Comparison of ENCODE assay signal across 20 mouse cellular contexts in genomic region chr13:26272850-26273249, GRCm38 (mm10).
"Had no signal": no experiment of that assay in that cellular context is flagged by ENCODE, and none has a peak within 500 bp of the region (broad histone marks: within the 10 kb centered on the region; RNA-seq: fewer than 3 reads in every experiment).

No protein-coding gene starts in this region.

- H3K27me3 ChIP-seq: liver, embryonic 13.5 days; liver, embryonic 15.5 days; lung, embryonic 15.5 days; megakaryocyte, embryonic 14.5 days; midbrain, embryonic 13.5 days; midbrain, embryonic 15.5 days; neural tube, embryonic 12.5 days had no signal

- H3K4me2 ChIP-seq: liver, embryonic 13.5 days; liver, embryonic 15.5 days; lung, embryonic 15.5 days; midbrain, embryonic 11.5 days; midbrain, embryonic 13.5 days; midbrain, embryonic 15.5 days; neural tube, embryonic 12.5 days had no signal

- H3K36me3 ChIP-seq: liver, embryonic 13.5 days; liver, embryonic 15.5 days; lung, embryonic 15.5 days; midbrain, embryonic 13.5 days; midbrain, embryonic 15.5 days; neural tube, embryonic 12.5 days had no signal

- H3K27ac ChIP-seq: liver, embryonic 13.5 days; liver, embryonic 15.5 days; lung, embryonic 15.5 days; macrophage; midbrain, embryonic 13.5 days; midbrain, embryonic 15.5 days; neural tube, embryonic 12.5 days had no signal

- H3K4me3 ChIP-seq: liver, embryonic 13.5 days; liver, embryonic 15.5 days; lung, embryonic 15.5 days; megakaryocyte, embryonic 14.5 days; midbrain, embryonic 13.5 days; midbrain, embryonic 15.5 days; neural tube, embryonic 12.5 days had no signal

- DNase-seq: liver, embryonic 13.5 days; liver, postnatal 0 days; lung, adult 2 months; lung, postnatal 14 days; lung, postnatal 36 days; retina, postnatal 1 day; right cerebral cortex, adult 18-20 months; right cerebral cortex, postnatal 25 days; spleen, adult 18-20 months; thymus, adult 18-20 months; thymus, postnatal 14 days; thymus, postnatal 36 days had no signal
